Mouse (Mus musculus): ENCODE results near the gene Pax7.

GRCm38 (mm10) chr4:139789772-139790171 is 43.6 kb downstream of the Pax7 start:
- no peak for TF ChIP-seq GATA1 (IDR thresholded peaks at IDR 0.05; ENCODE audit: low read length)
- TF ChIP-seq TAL1 (IDR thresholded peaks at IDR 0.05; ENCODE audit: low read length), result no peak

Measured in erythroblast, embryonic 14.5 days (primary cell).